Mouse (Mus musculus): ENCODE measurements around the gene Defb11. TPM values are rescaled to one million over a fixed set of nuclear protein-coding genes. Genes with fewer than 3 reads are reported as not detected.

Gene Defb11
- total RNA-seq (2023), result not detected

GRCm38 (mm10) chr8:21906290-21906689 is at the start of gene Defb11:
Gene Defb11, minus strand, starts transcription at chr8:21906412.

GRCm38 (mm10) chr8:21946462-21946861 is 40.2 kb upstream of the Defb11 start, which contains the start of gene Defb13:
Gene Defb13, plus strand, starts transcription at chr8:21946762.

GRCm38 (mm10) chr8:21938052-21938451 is 31.8 kb upstream of the Defb11 start, which contains the start of gene Defb35:
Gene Defb35, plus strand, starts transcription at chr8:21938352.

GRCm38 (mm10) chr8:21932610-21933009 is 26.4 kb upstream of the Defb11 start, which contains the start of gene Defb15:
Gene Defb15, minus strand, starts transcription at chr8:21932710.

GRCm38 (mm10) chr8:21885321-21885720 is 20.9 kb downstream of the Defb11 start, which contains the start of gene Defb9:
Gene Defb9, minus strand, starts transcription at chr8:21885421.

GRCm38 (mm10) chr8:21858586-21858985 is 47.6 kb downstream of the Defb11 start, which contains the start of gene Defb10:
Gene Defb10, plus strand, starts transcription at chr8:21858901.

Other genes starting within 250 kb of the Defb11 start
- not detected for gene Defa34, start 240.6 kb downstream of the Defb11 start, total RNA-seq (2023)
- gene AY761184, start 202.8 kb downstream of the Defb11 start, total RNA-seq (2023), result not detected
- not detected for gene Defa24, start 171.9 kb downstream of the Defb11 start, total RNA-seq (2023)
- gene Defb50, start 82.9 kb downstream of the Defb11 start, total RNA-seq (2023), result not detected
- gene Defb2, start 66.5 kb downstream of the Defb11 start, total RNA-seq (2023), result not detected
- not detected for gene Defb10, start 47.5 kb downstream of the Defb11 start, total RNA-seq (2023)
- not detected for gene Defb9, start 21.0 kb downstream of the Defb11 start, total RNA-seq (2023)
- not detected for gene Defb15, start 26.3 kb upstream of the Defb11 start, total RNA-seq (2023)
- not detected for gene Defb35, start 31.9 kb upstream of the Defb11 start, total RNA-seq (2023)
- not detected for gene Defb13, start 40.4 kb upstream of the Defb11 start, total RNA-seq (2023)
- not detected for gene Fam90a1a, start 52.3 kb upstream of the Defb11 start, total RNA-seq (2023)
- not detected for gene Ccdc70, start 63.4 kb upstream of the Defb11 start, total RNA-seq (2023)
- 1 to 10 TPM; 1.1 to 3.2 TPM for gene Atp7b, start 153.9 kb upstream of the Defb11 start, total RNA-seq (2023)
- gene Alg11, start 154.3 kb upstream of the Defb11 start, total RNA-seq (2023), result 1 to 10 TPM; 6.8 to 7.3 TPM
- gene Nek5, start 218.6 kb upstream of the Defb11 start, total RNA-seq (2023), result not detected